Mouse (Mus musculus) bone marrow macrophage, adult 2 months (primary cell): Measurements from ENCODE around the gene Vav3. TPM values are rescaled to one million over a fixed set of nuclear protein-coding genes. Genes with fewer than 3 reads are reported as not detected.

Source experiments
- H3K27ac ChIP-seq: 2 replicates; pipeline ENCODE4 v1.5.1; 2012; ENCODE audit warnings: low read depth, low read length; ENCODE audit not compliant: insufficient read depth
- H3K4me1 ChIP-seq: 2 replicates; pipeline ENCODE4 v1.6.1; 2012; ENCODE audit warnings: low read length; ENCODE audit not compliant: control insufficient read depth, insufficient read depth
- H3K4me3 ChIP-seq: 2 replicates; pipeline ENCODE4 v1.5.1; 2012; ENCODE audit warnings: mild to moderate bottlenecking, low read length, moderate library complexity; ENCODE audit not compliant: insufficient read depth
- CTCF ChIP-seq: IDR thresholded peaks from 2 replicates; pipeline ENCODE4 v1.5.1; 2012; ENCODE audit warnings: low read depth, mild to moderate bottlenecking, low read length, moderate library complexity
- POLR2A ChIP-seq: IDR thresholded peaks from 2 replicates; pipeline ENCODE4 v1.6.1; 2012; ENCODE audit warnings: mild to moderate bottlenecking, low read depth, low read length, borderline replicate concordance
- polyA plus RNA-seq: library from polyadenylated mRNA; stranded (reverse); fragments of >200 nt; gene quantifications from 2 replicates; pipeline ENCODE4 v1.2.4, GENCODE M21; 2012; ENCODE audit not compliant: missing spikeins, insufficient read depth, insufficient read length

Gene Vav3
- polyA plus RNA-seq, 1 experiment: 30.6 TPM

GRCm38 (mm10) chr3:109467288-109467687 is 126.8 kb downstream of the Vav3 start:
- no peak for TF ChIP-seq CTCF
- no peak for TF ChIP-seq POLR2A
- no peak overlapping the region for H3K4me3 ChIP-seq
- H3K27ac ChIP-seq: no peak overlapping the region
- H3K4me1 ChIP-seq: peaks cover 46% of the 10 kb centered on the region

GRCm38 (mm10) chr3:109469465-109469864 is 129.0 kb downstream of the Vav3 start:
- Histone ChIP-seq H3K4me3 (no peak overlapping the region), H3K27ac (peak overlapping the region; percentile 75), H3K4me1 (peaks cover 48% of the 10 kb centered on the region)
- no peak for TF ChIP-seq POLR2A
- no peak for TF ChIP-seq CTCF

- no peak overlapping the region for H3K4me3 ChIP-seq
- no peak overlapping the region for H3K27ac ChIP-seq
- peaks cover 54% of the 10 kb centered on the region for H3K4me1 ChIP-seq
- TF ChIP-seq POLR2A (no peak), CTCF (no peak)
These were observed 130.3 kb downstream of the Vav3 start for GRCm38 (mm10) chr3:109470651-109471255.

GRCm38 (mm10) chr3:109476521-109476920 is 136.1 kb downstream of the Vav3 start:
- peak overlapping the region; percentile 31; the same call in 1 of the 2 replicates for H3K4me3 ChIP-seq
- H3K4me1 ChIP-seq: peaks cover 61% of the 10 kb centered on the region
- H3K27ac ChIP-seq: peak overlapping the region; percentile 86
- TF ChIP-seq POLR2A: no peak
- no peak for TF ChIP-seq CTCF

- Histone ChIP-seq H3K27ac (peak overlapping the region; percentile 93), H3K4me3 (no peak overlapping the region; the same call in 1 of the 2 replicates), H3K4me1 (peaks cover 68% of the 10 kb centered on the region)
- TF ChIP-seq CTCF (no peak), POLR2A (no peak)
These were observed 137.8 kb downstream of the Vav3 start for GRCm38 (mm10) chr3:109478297-109478696.

- Histone ChIP-seq H3K4me3 (no peak overlapping the region), H3K27ac (peak overlapping the region; percentile 44), H3K4me1 (peaks cover 52% of the 10 kb centered on the region)
- no peak for TF ChIP-seq POLR2A
- TF ChIP-seq CTCF: no peak
These were observed 140.2 kb downstream of the Vav3 start for GRCm38 (mm10) chr3:109480625-109481024.

GRCm38 (mm10) chr3:109486786-109487185 is 146.3 kb downstream of the Vav3 start:
- TF ChIP-seq CTCF (no peak), POLR2A (no peak)
- Histone ChIP-seq H3K27ac (no peak overlapping the region), H3K4me1 (peaks cover 4% of the 10 kb centered on the region), H3K4me3 (no peak overlapping the region)

GRCm38 (mm10) chr3:109487823-109488222 is 147.4 kb downstream of the Vav3 start:
- no peaks in the 10 kb centered on the region for H3K4me1 ChIP-seq

GRCm38 (mm10) chr3:109488750-109489171 is 148.3 kb downstream of the Vav3 start:
- H3K4me1 ChIP-seq: no peaks in the 10 kb centered on the region
- TF ChIP-seq CTCF (no peak), POLR2A (no peak)

More at GRCm38 (mm10) chr3:109487823-109488222, 147.4 kb downstream of the Vav3 start:
- H3K4me3 ChIP-seq: no peak overlapping the region
- no peak overlapping the region for H3K27ac ChIP-seq
- no peak for TF ChIP-seq POLR2A
- no peak for TF ChIP-seq CTCF

GRCm38 (mm10) chr3:109490561-109491296 is 150.3 kb downstream of the Vav3 start:
- H3K27ac ChIP-seq: no peak overlapping the region
- H3K4me1 ChIP-seq: peaks cover 2% of the 10 kb centered on the region
- no peak for TF ChIP-seq CTCF
- TF ChIP-seq POLR2A: no peak
- no peak overlapping the region for H3K4me3 ChIP-seq

More at GRCm38 (mm10) chr3:109488750-109489171, 148.3 kb downstream of the Vav3 start:
- H3K4me3 ChIP-seq: no peak overlapping the region
- H3K27ac ChIP-seq: no peak overlapping the region

- Histone ChIP-seq H3K4me3 (no peak overlapping the region), H3K27ac (no peak overlapping the region), H3K4me1 (peaks cover 2% of the 10 kb centered on the region)
- TF ChIP-seq CTCF (no peak), POLR2A (no peak)
These were observed 151.1 kb downstream of the Vav3 start for GRCm38 (mm10) chr3:109491568-109491967.
